Mouse (Mus musculus) MEL (cell line): Measurements from ENCODE around the gene Pik3ca. TPM values are rescaled to one million over a fixed set of nuclear protein-coding genes. Genes with fewer than 3 reads are reported as not detected.

Experiments used
- DNase-seq: peaks from one replicate; pipeline ENCODE4 v3.0.0; 2011; ENCODE audit warnings: low read depth, low spot score
- H3K27ac ChIP-seq: 2 replicates; pipeline ENCODE4 v1.5.1; 2012; ENCODE audit warnings: low read depth, mild to moderate bottlenecking, control low read depth, low read length, moderate library complexity; ENCODE audit not compliant: control insufficient read depth
- H3K27me3 ChIP-seq, 2 experiments: fragments of 150-350 bp in 1 of 2; sonication (generic) in 1 of 2; 2 replicates each; pipeline ENCODE4 v1.6.1; 2012; ENCODE audit warnings: low read length in 2 of 2, mild to moderate bottlenecking in 2 of 2, improper control_type of control experiment in 1 of 2, moderate library complexity in 1 of 2; ENCODE audit not compliant: insufficient read depth in 2 of 2, control insufficient read depth in 1 of 2
- H3K36me3 ChIP-seq, 2 experiments: 2 replicates each; pipeline ENCODE4 v1.6.1; 2012 to 2014; ENCODE audit warnings: low read length in 2 of 2, improper control_type of control experiment in 1 of 2, inconsistent platforms in 1 of 2, mild to moderate bottlenecking in 1 of 2; ENCODE audit not compliant: insufficient read depth in 2 of 2, control insufficient read depth in 1 of 2
- H3K4me1 ChIP-seq, 2 experiments: fragments of 150-350 bp in 1 of 2; sonication (generic) in 1 of 2; 2 replicates each; pipeline ENCODE4 v1.6.1; 2012; ENCODE audit warnings: low read length in 2 of 2, improper control_type of control experiment in 1 of 2, mild to moderate bottlenecking in 1 of 2; ENCODE audit not compliant: insufficient read depth in 2 of 2, control insufficient read depth in 1 of 2
- H3K4me3 ChIP-seq, 2 experiments: fragments of 150-350 bp in 1 of 2; sonication (generic) in 1 of 2; 2 replicates each; pipeline ENCODE4 v1.5.1; 2012; ENCODE audit warnings: low read depth in 2 of 2, low read length in 2 of 2, mild to moderate bottlenecking in 2 of 2, moderate library complexity in 2 of 2, control low read depth in 1 of 2, improper control_type of control experiment in 1 of 2; ENCODE audit not compliant: control insufficient read depth in 1 of 2, insufficient read depth in 1 of 2
- H3K79me2 ChIP-seq: 2 replicates; pipeline ENCODE4 v1.6.1; 2012; ENCODE audit warnings: mild to moderate bottlenecking, low read length, moderate library complexity; ENCODE audit not compliant: control insufficient read depth, poor library complexity, insufficient read depth
- H3K9ac ChIP-seq: 2 replicates; pipeline ENCODE4 v1.6.1; 2012; ENCODE audit warnings: low read depth, mild to moderate bottlenecking, control low read depth, low read length, moderate library complexity; ENCODE audit not compliant: control insufficient read depth, poor library complexity, severe bottlenecking
- H3K9me3 ChIP-seq: fragments of 150-350 bp; sonication (generic); replicated peaks from 2 replicates; pipeline ENCODE4 v1.6.1; 2012; ENCODE audit warnings: mild to moderate bottlenecking, low read length, improper control_type of control experiment, moderate library complexity; ENCODE audit not compliant: insufficient read depth
- BHLHE40 ChIP-seq: IDR thresholded peaks from 2 replicates; pipeline ENCODE4 v1.6.1; 2012; ENCODE audit warnings: low read depth, mild to moderate bottlenecking, inconsistent platforms, low read length, improper control_type of control experiment, borderline replicate concordance
- CTCF ChIP-seq, 3 experiments: IDR thresholded peaks in 2 of 3; conservative IDR thresholded peaks in 1 of 3; 2 replicates each; pipeline ENCODE4 v1.5.1; 2011 to 2012; ENCODE audit warnings: low read length in 3 of 3, low read depth in 2 of 3, mild to moderate bottlenecking in 2 of 3, improper control_type of control experiment in 1 of 3, inconsistent platforms in 1 of 3, mixed read lengths in 1 of 3, moderate library complexity in 1 of 3; ENCODE audit not compliant: control insufficient read depth in 1 of 3, insufficient read depth in 1 of 3, poor library complexity in 1 of 3, severe bottlenecking in 1 of 3
- ELF1 ChIP-seq: IDR thresholded peaks from 2 replicates; pipeline ENCODE4 v1.6.1; 2014; ENCODE audit warnings: low read depth, mild to moderate bottlenecking, inconsistent platforms, low read length, improper control_type of control experiment, moderate library complexity
- ETS1 ChIP-seq: IDR thresholded peaks from 2 replicates; pipeline ENCODE4 v1.6.1; 2012; ENCODE audit warnings: low read depth, mild to moderate bottlenecking, inconsistent platforms, low read length, improper control_type of control experiment, moderate library complexity
- HCFC1 ChIP-seq: IDR thresholded peaks from 2 replicates; pipeline ENCODE4 v1.6.1; 2012; ENCODE audit warnings: low read depth, mild to moderate bottlenecking, inconsistent platforms, low read length, improper control_type of control experiment, moderate library complexity
- KAT2A ChIP-seq: conservative IDR thresholded peaks from 2 replicates; pipeline ENCODE4 v1.6.1; 2012; ENCODE audit warnings: low read depth, low read length, improper control_type of control experiment, inconsistent platforms
- MAX ChIP-seq: IDR thresholded peaks from 2 replicates; pipeline ENCODE4 v1.6.1; 2011; ENCODE audit warnings: low read length, improper control_type of control experiment
- MAZ ChIP-seq: IDR thresholded peaks from 2 replicates; pipeline ENCODE4 v1.6.1; 2012; ENCODE audit warnings: low read depth, mild to moderate bottlenecking, inconsistent platforms, low read length, improper control_type of control experiment
- MXI1 ChIP-seq: IDR thresholded peaks from 2 replicates; pipeline ENCODE4 v1.6.1; 2011; ENCODE audit warnings: mild to moderate bottlenecking, low read depth, low read length, improper control_type of control experiment
- MYC ChIP-seq: IDR thresholded peaks from 2 replicates; pipeline ENCODE4 v1.6.1; 2011; ENCODE audit warnings: low read depth, mild to moderate bottlenecking, low read length, improper control_type of control experiment, moderate library complexity
- NELFE ChIP-seq: IDR thresholded peaks from 2 replicates; pipeline ENCODE4 v1.6.1; 2011; ENCODE audit warnings: low read depth, low read length, improper control_type of control experiment
- POLR2AphosphoS5 ChIP-seq: IDR thresholded peaks from 2 replicates; pipeline ENCODE4 v1.6.1; 2012; ENCODE audit warnings: low read depth, borderline replicate concordance, mild to moderate bottlenecking, inconsistent platforms, low read length, moderate library complexity, mixed read lengths
- RAD21 ChIP-seq: IDR thresholded peaks from 2 replicates; pipeline ENCODE4 v1.6.1; 2011; ENCODE audit warnings: mild to moderate bottlenecking, low read depth, low read length, improper control_type of control experiment
- RCOR1 ChIP-seq: IDR thresholded peaks from 2 replicates; pipeline ENCODE4 v1.6.1; 2012; ENCODE audit warnings: low read depth, mild to moderate bottlenecking, inconsistent platforms, low read length, improper control_type of control experiment
- TAL1 ChIP-seq: IDR thresholded peaks from 2 replicates; pipeline ENCODE4 v1.6.1; 2012; ENCODE audit warnings: mild to moderate bottlenecking, inconsistent platforms, low read length, moderate library complexity, mixed read lengths
- TBP ChIP-seq: IDR thresholded peaks from 2 replicates; pipeline ENCODE4 v1.8.0; 2011; ENCODE audit warnings: low read depth, low read length, improper control_type of control experiment
- TCF12 ChIP-seq: IDR thresholded peaks from 2 replicates; pipeline ENCODE4 v1.6.1; 2014; ENCODE audit warnings: low read depth, mild to moderate bottlenecking, inconsistent platforms, low read length, improper control_type of control experiment, moderate library complexity
- UBTF ChIP-seq: IDR thresholded peaks from 2 replicates; pipeline ENCODE4 v1.6.1; 2012; ENCODE audit warnings: low read depth, mild to moderate bottlenecking, inconsistent platforms, low read length, improper control_type of control experiment, moderate library complexity, borderline replicate concordance; ENCODE audit not compliant: insufficient read depth
- USF1 ChIP-seq: IDR thresholded peaks from 2 replicates; pipeline ENCODE4 v1.6.1; 2014; ENCODE audit warnings: low read depth, mild to moderate bottlenecking, inconsistent platforms, low read length, improper control_type of control experiment, moderate library complexity
- ZKSCAN1 ChIP-seq: IDR thresholded peaks from 2 replicates; pipeline ENCODE4 v1.6.1; 2012; ENCODE audit warnings: low read depth, mild to moderate bottlenecking, inconsistent platforms, low read length, improper control_type of control experiment, moderate library complexity
- polyA plus RNA-seq, 2 experiments: library from polyadenylated mRNA; stranded (reverse) in 1 of 2; unstranded in 1 of 2; fragments of >175 nt in 1 of 2; fragments of >200 nt in 1 of 2; gene quantifications; 2 replicates each; pipeline versions ENCODE4 v1.2.1 to v1.2.4; 2012; ENCODE audit warnings: low replicate concordance in 2 of 2, low read depth in 1 of 2; ENCODE audit not compliant: insufficient read length in 2 of 2, insufficient read depth in 1 of 2, missing spikeins in 1 of 2
- total RNA-seq: library from RNA; depleted of rRNA; stranded (reverse); fragments of 300-350 nt; gene quantifications from 2 replicates; pipeline ENCODE4 v1.2.3, GENCODE M21; 2012

Pik3ca gene
- total and polyA plus RNA-seq, 3 experiments, result 11.7 to 13.1 TPM; not detected in 1

- DNase-seq, result no peak
- Histone ChIP-seq H3K4me3 (no peak overlapping the region), H3K79me2 (no peaks in the 10 kb centered on the region), H3K4me1 (no peaks in the 10 kb centered on the region), H3K36me3 (peaks cover 0 to 11% of the 10 kb centered on the region in 2 experiments; a peak in 2 of 4 replicates), H3K27me3 (no peaks in the 10 kb centered on the region), H3K9me3 (no peaks in the 10 kb centered on the region), H3K9ac (no peak overlapping the region), H3K27ac (no peak overlapping the region)
- no peak for TF ChIP-seq CTCF (IDR thresholded peaks at IDR 0.05 in 2 of 3, conservative IDR thresholded peaks at IDR 0.05 in 1 of 3; ENCODE audit: control insufficient read depth in 1 of 3, insufficient read depth in 1 of 3, low read depth in 2 of 3, low read length in 3 of 3, poor library complexity in 1 of 3, severe bottlenecking in 1 of 3)
- no peak for TF ChIP-seq TCF12
- TF ChIP-seq MXI1, result no peak
- TF ChIP-seq ZKSCAN1, result no peak
- TF ChIP-seq RCOR1, result no peak
- no peak for TF ChIP-seq USF1
- TF ChIP-seq MAZ, result no peak
- TF ChIP-seq BHLHE40, result no peak
- no peak for TF ChIP-seq ETS1
- no peak for TF ChIP-seq KAT2A
- TF ChIP-seq HCFC1, result no peak
These were observed 41.2 kb downstream of the Pik3ca start for GRCm38 (mm10) chr3:32438716-32439115.

GRCm38 (mm10) chr3:32441710-32442109 is 44.2 kb downstream of the Pik3ca start:
- Histone ChIP-seq H3K27me3 (no peaks in the 10 kb centered on the region), H3K4me3 (no peak overlapping the region), H3K9me3 (no peaks in the 10 kb centered on the region), H3K4me1 (no peaks in the 10 kb centered on the region), H3K79me2 (no peaks in the 10 kb centered on the region), H3K27ac (no peak overlapping the region), H3K9ac (no peak overlapping the region), H3K36me3 (peaks cover 0 to 12% of the 10 kb centered on the region in 2 experiments; a peak in 2 of 4 replicates)
- TF ChIP-seq POLR2AphosphoS5 (no peak), MYC (no peak), TCF12 (no peak), TAL1 (no peak), ELF1 (no peak), MAX (no peak), UBTF (no peak), CTCF (IDR thresholded peaks at IDR 0.05 in 2 of 3, conservative IDR thresholded peaks at IDR 0.05 in 1 of 3; ENCODE audit: control insufficient read depth in 1 of 3, insufficient read depth in 1 of 3, low read depth in 2 of 3, low read length in 3 of 3, poor library complexity in 1 of 3, severe bottlenecking in 1 of 3) (no peak), NELFE (no peak), ZKSCAN1 (no peak), RAD21 (no peak), TBP (no peak), ETS1 (no peak)
- DNase-seq, result no peak
